Mouse (Mus musculus) thymus, adult 2 months (tissue): ENCODE results near the gene Anks1b.

Experiments
- CTCF ChIP-seq: fragments of 200-500 bp; IDR thresholded peaks from 2 replicates; pipeline ENCODE4 v1.5.1; 2012; ENCODE audit warnings: mild to moderate bottlenecking, control low read depth, low read length, moderate library complexity, borderline replicate concordance; ENCODE audit not compliant: control insufficient read depth, poor library complexity, insufficient read depth; ENCODE audit errors: extremely low read depth
- POLR2A ChIP-seq: fragments of 200-500 bp; IDR thresholded peaks from 2 replicates; pipeline ENCODE4 v1.6.1; 2012; ENCODE audit warnings: mild to moderate bottlenecking, low read length, control low read depth, moderate library complexity; ENCODE audit not compliant: control insufficient read depth, poor library complexity, insufficient read depth; ENCODE audit errors: extremely low read depth

GRCm38 (mm10) chr10:90688153-90688552, 814.8 kb downstream of the Anks1b start:
- TF ChIP-seq POLR2A = no peak
- no peak for TF ChIP-seq CTCF
